Mouse (Mus musculus): ENCODE results near the gene Fam181a. TPM values are rescaled to one million over a fixed set of nuclear protein-coding genes. Genes with fewer than 3 reads are reported as not detected.

Gene Fam181a
- polyA plus RNA-seq (2014; fragmentation: Illumina TruSeq; extraction: RNeasy Lipid Tissue Mini Kit (QIAGEN cat#74804); ENCODE audit: low read depth, low replicate concordance), result 0.51 TPM

DNA sequence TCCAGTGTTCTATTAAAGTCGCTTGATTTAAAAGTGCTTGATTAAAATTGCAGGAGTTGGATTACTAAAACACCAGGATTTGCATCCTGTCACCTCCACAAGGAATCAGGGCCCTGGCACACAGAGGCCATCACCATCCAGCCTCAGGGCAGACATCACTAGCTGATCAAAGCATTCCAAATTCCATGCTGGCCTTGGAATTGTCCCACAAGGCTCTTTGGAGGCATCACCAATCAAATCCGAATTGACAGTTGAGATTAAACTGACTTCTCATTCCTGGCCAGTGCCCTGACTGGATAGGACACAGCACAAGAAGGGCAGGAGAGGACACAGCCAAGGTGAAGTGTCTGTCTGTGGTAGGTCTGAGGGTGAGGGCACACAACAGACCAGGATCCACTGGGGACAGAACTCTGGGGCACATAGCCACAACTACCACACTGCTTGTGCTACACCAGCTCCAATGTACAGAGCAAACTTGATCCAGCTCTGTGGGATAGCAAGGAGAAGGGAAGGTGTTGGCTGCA, at the start of gene Fam181a:
TSS of gene Fam181a (plus strand) at position 232 of the 524 bp plus-strand sequence.

DNA sequence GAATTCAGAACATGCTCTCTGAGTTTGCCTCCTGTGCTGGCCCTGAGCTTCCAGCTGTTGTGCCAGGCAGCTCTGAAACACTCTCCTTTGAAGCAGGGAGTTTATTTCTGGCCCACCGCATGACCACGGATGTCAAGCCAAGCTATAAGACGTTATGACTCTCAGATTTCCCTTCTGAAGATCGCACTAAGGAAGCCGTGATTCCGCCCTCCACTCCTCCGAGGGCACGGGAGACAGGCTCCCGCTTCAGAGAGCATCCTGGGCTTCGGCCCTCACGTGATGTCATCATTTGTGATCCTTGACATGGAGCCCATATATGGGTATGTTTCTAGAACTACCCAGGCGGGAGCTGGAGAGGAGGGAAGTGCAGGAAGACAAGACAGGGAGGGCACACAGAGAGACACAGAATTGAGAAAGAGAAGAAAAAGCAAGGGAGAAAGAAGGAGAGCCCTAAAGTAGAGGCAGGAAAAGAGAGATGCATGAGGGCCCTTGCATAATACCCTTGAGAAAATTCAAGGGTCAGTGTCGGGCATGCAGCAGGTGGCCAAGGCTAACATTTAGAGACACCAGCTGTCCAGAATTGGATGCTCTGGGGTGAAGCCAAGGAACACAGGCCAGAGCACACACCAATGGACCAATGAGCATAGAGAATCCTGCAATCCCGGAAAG, 45.1 kb downstream of the Fam181a start, which contains the start of gene Asb2:
TSS of gene Asb2 (minus strand) at position 256 of the 669 bp plus-strand sequence.

Other genes starting within 250 kb of the Fam181a start
- gene Prima1, start 68.8 kb upstream of the Fam181a start, polyA plus RNA-seq (2014; fragmentation: Illumina TruSeq; extraction: RNeasy Lipid Tissue Mini Kit (QIAGEN cat#74804); ENCODE audit: low read depth, low replicate concordance), result 0.37 TPM
- gene Asb2, start 45.0 kb downstream of the Fam181a start, polyA plus RNA-seq (2014; fragmentation: Illumina TruSeq; extraction: RNeasy Lipid Tissue Mini Kit (QIAGEN cat#74804); ENCODE audit: low read depth, low replicate concordance), result 7.5 TPM
- 10.4 TPM for gene Otub2, start 77.7 kb downstream of the Fam181a start, polyA plus RNA-seq (2014; fragmentation: Illumina TruSeq; extraction: RNeasy Lipid Tissue Mini Kit (QIAGEN cat#74804); ENCODE audit: low read depth, low replicate concordance)
- gene 9330161L09Rik, start 96.8 kb downstream of the Fam181a start, polyA plus RNA-seq (2014; fragmentation: Illumina TruSeq; extraction: RNeasy Lipid Tissue Mini Kit (QIAGEN cat#74804); ENCODE audit: low read depth, low replicate concordance), result not detected
- gene Ddx24, start 114.9 kb downstream of the Fam181a start, polyA plus RNA-seq (2014; fragmentation: Illumina TruSeq; extraction: RNeasy Lipid Tissue Mini Kit (QIAGEN cat#74804); ENCODE audit: low read depth, low replicate concordance), result 65.3 TPM
- gene Ifi27, start 123.2 kb downstream of the Fam181a start, polyA plus RNA-seq (2014; fragmentation: Illumina TruSeq; extraction: RNeasy Lipid Tissue Mini Kit (QIAGEN cat#74804); ENCODE audit: low read depth, low replicate concordance), result 292 TPM
- 1,280 TPM for gene Ifi27l2a, start 132.7 kb downstream of the Fam181a start, polyA plus RNA-seq (2014; fragmentation: Illumina TruSeq; extraction: RNeasy Lipid Tissue Mini Kit (QIAGEN cat#74804); ENCODE audit: low read depth, low replicate concordance)
- not detected for gene Ifi27l2b, start 146.2 kb downstream of the Fam181a start, polyA plus RNA-seq (2014; fragmentation: Illumina TruSeq; extraction: RNeasy Lipid Tissue Mini Kit (QIAGEN cat#74804); ENCODE audit: low read depth, low replicate concordance)
- gene Ppp4r4, start 221.3 kb downstream of the Fam181a start, polyA plus RNA-seq (2014; fragmentation: Illumina TruSeq; extraction: RNeasy Lipid Tissue Mini Kit (QIAGEN cat#74804); ENCODE audit: low read depth, low replicate concordance), result 3.9 TPM

Measured in adipose tissue, adult 10 weeks (tissue).